Mouse (Mus musculus) frontal cortex, postnatal 36 days (tissue): ENCODE measurements at regions not wholly inside any gene's neighbourhood (a gene's known extent, or its start where the extent isn't known, plus 50 kb on each side); places are given as distances from the start of the nearest gene placed in this dataset.
A peak's percentile ranks its signal among the peaks of the same experiment; 100 is the strongest.

ENCODE experiments used
- DNase-seq, 2 experiments: peaks; one replicate each; pipeline ENCODE4 v3.0.0; 2022; ENCODE audit warnings: low spot score in 2 of 2

DNA sequence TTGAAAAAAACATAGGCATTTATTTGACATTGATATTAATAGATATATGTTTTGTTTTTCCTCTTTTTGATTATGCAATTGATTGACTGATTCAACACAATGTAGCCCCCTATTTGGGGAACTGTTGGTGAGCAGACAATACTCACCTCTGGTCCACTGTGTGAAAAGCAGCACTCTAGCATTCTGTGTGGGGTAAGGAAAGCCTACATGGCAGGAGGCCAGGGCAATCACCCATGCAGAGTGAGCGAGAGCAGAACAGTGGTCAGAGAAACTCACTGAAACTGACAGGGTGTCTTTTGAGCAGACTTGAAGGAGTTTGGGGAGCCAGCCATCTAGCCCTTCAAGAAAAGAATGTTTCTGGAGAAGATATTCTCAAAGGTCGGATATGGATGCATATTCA is 73.2 kb upstream of the Azi2 start:
- DNase-seq = no peak

DNA sequence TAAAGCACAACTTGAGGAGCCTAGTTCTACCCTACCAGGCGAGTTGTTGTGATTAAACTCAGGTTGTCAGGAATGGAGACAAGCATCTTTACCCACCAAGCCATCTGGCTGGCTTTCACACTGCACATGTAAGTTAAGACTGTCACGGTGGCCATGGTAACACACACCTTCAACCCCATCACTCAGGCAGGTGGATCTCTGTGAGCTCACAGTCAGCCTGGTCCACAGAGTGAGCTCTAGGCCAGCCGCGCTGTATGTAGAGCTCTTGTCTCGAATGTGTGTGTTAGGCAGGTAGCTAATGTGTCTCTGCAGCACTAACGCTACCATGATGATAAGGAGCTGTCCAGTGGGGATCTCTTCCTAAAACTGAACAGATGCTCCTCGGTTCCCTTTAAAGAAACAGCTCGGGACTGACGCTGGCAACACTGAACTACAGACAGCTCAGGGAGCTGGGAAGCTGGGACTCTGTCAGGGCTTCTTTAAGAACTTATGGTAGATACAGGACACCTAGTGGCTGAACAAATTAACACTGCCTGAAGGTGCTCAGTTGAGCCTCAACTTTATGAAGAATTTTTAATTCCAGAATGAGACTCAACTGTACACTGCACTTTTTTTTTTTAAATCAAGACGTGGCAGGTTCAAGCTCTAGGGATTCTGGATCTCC is 73.8 kb upstream of the Azi2 start:
- peak; percentile 15 to 37 for DNase-seq

DNA sequence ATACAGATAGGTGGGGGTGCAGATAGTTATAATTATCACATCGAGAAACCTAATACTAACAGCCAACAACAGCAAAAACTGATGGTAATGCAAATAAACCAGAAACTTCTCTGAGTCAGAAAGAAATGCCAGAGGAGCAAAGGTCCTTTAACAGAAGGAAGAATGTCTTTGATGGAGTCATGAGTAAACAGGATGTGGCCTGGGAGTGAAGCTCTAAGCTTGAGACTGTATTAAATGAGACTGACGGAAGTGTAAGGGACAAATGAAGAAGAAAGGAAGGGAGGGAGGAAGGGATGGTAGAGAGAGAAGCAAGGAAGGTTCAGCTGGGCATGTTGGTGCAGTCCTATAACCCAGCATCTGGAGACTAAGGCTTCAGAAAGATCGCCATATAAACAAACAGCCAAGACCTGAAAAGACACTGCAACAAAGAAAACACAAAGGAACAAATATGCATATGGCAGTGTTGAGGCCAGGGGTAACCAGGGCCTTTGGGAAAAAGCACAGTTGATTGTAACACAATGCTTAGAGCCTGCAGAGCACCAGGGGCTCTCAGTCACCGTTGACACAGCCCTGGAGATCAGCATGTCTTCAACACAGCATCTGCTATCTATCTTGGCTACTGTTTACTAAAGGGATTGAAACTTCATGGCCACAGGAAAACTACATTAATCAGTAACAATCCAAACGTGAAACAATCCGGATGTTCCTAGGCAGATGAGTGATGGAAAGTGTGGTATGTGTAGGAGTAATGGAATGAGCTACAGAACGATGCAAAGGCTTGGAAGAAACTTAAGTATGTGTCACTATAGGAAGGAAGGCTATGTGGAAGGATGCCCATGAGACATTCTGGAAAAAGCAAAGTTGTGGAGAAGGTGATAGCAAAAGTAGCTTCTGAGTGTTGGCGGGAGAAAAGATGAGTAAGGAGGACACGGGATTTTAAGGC is 77.9 kb upstream of the Azi2 start:
- no peak for DNase-seq

DNA sequence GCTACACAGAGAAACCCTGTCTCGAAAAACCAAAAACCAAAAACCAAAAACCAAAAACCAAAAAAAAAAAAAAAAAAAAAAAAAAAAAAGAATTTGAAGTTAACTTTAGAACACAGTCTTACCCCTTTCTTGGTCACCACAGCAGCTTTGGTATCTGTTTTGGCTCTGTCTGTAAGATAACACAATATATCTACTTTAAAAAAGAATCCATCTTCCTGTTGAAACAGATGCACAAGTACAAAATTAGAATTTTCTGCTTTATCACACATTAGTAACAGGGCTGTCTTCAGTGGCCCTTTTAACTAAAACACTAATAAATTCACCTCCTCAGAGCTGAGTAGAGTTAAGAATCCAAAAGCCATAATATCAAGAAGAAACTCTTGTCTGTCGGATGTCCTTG is 80.5 kb upstream of the Azi2 start:
- no peak for DNase-seq

DNA sequence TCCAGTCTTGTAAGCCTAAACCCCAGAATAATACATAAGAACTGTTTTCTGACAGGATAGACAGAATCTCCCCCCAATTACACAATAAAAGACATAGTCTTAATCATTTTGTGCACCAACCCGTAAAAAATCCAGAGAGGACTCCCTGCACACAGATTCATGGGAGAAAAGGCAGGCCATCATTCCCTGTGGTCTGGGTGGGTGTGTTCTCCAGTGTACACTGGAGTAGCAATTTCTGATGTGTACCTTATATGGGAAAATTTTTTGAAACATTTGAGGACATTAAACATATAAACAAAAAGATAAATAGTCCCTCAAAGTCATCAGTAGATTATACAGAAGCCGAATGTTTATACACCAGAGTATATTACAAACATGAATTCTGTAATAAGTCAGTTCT is 83.1 kb upstream of the Azi2 start:
- DNase-seq = no peak

DNA sequence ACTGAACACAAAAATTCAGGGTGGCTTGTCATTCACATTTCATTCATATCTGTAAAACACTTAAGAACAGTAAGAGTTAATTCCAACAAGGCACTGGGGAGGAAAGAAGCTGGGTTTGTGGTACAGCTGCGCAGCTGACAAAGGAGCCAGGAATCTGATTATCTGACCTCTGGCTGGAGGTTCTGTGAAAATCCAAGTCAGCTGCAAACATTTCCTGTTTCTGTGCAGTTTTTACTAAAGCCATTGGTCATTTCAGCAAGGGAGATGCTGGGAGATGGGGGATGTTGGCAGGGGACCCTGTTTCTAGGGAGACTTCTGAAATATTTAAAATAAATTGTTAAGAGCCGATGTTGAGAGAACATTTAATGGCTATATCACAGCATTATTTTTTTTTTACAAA is 83.6 kb upstream of the Azi2 start:
- no peak for DNase-seq

DNA sequence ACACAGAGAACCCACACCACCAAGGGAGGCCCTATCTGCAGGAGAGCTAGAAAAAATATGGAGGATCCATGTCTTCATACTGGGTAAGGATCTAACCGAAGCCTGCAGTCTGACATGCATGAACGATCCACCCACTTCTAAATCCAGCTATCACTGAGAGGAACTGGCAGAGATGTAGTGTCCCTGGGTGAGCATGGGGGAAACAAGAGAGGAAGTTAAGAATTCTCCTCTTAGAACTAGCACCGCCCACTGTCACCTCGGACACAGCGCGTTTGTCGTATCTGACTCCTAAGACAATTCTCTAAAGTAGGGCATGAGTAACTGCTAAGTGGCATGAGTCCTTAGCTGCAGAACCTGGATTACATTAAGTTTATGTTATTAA is 112.8 kb upstream of the Azi2 start:
- DNase-seq = no peak

DNA sequence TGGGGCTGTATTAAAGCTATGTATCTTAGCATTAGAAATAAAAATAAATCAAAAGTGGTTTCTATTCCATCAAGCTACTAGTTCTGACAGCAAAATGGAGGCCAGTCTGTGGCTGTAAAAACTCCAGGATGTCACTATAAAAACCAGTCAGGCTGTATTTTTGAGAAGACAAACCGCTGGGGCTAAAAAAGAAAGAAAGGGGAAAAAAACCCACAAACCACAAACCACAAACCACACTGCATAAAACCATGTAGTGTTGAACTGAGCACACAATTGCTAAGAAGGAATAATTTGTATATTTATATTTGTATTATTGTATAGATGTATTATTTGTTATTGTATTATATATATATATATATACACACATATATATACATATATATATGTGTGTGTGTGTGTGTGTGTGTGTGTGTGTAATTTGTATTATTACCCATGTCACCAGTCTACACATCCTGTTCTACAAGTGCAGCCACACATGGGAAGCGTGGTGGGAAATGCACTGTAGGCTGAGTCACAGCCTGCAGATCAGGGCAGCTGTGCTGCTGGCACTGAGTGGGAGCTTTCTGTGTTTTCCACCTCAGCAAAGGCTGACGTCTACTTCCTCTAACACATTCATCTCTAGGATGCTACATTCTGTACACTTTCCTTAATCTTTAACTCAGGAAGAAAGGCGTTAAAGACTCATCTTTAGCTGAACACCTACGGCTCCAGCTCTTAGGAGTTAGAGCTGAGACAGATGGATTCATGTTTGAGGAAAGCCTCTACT is 113.4 kb upstream of the Azi2 start:
- peak in 1 of 2 experiments; percentile 23 for DNase-seq

DNA sequence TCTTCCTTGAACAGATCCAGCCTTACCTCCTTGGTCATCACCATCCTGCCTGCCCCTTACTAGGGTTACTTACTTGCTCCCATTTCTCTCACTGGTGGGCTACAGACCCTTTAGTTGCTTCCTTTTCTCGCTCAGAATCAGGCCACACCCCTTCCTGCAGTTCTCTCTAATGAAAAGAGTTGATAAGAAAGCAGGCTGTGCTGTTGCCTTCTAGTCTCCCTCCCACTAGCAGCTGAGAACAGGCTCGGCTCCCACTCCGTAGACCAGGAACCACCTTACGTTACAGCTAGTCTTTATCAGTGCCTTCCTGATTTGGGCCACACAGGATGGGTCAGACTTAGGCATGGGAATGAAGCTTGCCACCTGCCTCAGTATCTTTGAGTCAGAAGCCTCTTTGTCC is 117.3 kb upstream of the Azi2 start:
- DNase-seq = no peak

DNA sequence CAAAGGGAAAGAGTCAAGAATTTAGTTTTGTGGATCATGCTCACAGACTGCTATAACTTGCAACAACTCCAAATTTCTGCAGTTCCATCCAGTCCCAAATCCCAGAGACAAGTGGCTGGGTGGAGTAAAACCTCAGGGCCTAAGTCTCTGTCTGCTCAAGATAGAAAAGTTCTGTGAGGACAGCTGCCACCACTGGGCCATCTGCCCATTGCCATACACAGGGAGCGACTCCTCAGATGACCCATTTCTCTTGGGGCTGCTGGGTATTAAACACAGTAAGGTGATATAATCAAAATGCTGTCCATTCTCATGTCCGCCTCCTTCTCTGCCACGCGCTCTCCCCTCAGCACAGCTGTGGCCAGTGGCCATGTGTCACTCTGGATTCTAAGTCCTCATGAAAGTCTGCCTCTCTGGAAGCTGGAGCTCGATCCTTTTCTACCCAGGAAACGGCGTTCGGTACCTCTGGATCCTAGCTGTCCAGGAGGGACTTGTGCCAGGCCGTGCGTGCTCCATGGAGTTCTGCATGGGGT is 132.3 kb upstream of the Azi2 start:
- DNase-seq = no peak

DNA sequence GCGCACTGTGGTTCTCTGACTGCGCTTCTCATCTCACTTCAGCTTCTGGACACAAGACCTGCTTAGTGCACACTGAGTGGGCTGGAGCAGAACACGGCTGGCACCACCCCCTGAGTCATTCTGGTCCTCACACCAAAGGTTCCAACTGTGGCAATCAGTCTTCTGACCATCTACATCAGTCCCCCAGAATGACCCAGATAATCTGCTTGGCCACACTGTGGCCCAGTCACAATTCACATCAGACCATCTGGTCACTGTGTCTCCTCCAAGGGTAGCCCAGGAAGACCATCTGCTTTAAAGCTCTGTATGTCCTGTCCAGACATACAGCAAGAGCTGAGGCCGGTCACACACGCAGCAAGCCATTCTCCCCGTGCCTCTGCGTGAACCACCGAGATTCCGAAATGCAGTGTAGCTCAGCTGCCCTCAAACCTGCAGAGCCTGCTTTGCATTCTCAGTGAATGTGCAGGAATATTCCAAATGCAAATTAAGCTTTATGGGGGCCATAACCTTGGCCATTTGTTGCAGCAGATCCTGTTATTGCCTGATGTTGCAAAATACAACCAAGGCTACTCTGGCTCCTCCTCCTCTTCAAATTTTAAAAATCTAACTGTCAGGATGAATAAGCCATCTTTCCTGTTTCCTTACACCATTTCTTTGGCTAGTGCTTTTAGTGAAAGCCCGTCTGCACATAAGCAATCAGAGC is 135.1 kb upstream of the Azi2 start:
- no peak for DNase-seq

DNA sequence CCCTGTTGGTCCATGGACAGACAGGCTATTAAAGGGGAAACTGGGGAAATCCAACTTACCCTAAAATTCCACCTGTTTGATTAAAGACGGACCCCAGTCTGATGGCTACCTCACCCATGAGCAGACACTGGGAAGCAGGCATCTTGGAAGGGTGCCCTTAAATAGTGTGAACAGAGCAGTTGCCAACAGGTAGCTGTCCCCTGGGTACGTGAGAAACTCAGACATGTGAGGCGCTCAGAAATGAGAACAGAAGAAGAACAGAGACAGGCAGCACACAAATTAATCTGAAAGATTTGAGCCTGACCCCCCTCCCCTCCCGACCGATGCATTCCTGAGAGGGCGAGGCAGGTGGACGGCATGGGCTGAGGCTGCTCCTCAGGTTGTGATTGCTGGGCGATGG is 135.7 kb upstream of the Azi2 start:
- DNase-seq = no peak

DNA sequence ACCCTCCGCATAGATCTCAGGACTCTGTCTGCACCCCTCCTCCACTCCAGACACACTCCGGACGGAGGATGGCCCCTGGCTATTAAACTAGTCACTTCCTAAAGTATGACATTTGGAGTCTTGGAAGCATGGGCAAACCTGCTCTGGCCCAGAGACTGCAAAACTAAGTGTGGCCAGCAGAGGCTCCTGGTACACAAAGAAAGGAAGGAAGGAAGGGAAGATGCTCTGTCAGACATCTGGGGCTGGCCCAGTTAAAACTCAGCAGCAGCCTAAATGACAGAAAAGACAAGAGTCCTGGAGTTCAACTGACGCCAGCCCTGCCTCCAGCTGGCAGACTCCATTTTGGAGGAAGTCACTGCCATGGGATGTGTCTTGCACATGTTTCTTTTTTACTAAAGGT is 137.3 kb upstream of the Azi2 start:
- DNase-seq = peak; percentile 31 to 42

DNA sequence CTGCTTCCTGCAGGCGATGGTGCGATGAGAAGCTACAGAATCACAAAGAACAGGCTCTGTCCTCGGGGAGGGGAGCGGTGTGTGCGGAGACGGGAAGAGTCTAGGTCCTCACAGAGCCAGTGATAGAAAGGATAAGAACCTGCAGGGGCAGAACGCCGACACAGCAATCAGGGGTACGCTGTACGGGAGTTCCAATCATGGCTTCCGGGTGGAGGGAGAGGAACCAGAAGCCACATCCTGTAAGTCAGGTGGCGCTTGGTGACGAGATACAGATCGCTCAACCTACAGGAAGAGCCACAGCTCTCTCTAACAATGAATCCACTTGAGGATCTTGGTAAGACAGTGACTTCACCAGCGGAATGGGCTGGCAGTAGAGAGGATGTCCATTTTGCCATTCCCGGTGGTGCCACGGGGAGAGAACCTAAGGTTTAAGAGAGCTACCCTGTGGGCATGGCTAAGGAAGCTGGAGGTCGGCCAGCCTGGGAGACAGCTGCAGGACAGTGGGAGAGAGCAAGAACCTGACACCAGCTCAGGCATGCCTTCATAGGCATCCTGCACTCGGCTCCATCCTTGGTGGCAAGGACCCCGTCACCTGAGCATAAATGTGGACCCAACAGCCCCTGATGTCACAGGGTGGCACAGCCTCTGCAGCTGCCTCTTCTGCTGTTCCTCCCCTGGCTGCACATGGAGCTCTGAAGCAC is 137.9 kb upstream of the Azi2 start:
- DNase-seq = no peak

DNA sequence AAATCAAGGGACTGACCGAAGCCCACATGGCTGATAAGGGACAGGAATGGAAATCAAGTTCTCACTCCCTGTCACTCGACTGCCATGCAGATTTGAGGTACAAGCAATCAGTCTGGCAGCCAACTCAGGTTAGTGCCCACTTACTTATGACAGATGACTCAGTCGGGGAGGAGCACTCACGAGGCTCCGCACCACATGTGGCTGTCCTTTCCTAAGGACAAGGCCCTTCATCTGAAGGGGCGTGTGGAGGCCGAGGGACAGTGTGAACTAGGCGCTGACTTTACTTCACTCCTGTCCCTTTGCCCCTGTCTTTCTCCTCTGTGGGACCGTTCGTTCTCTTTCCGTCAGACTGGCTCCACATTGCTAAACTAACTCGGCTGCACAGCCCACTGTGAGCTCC is 139.7 kb upstream of the Azi2 start:
- DNase-seq = no peak

DNA sequence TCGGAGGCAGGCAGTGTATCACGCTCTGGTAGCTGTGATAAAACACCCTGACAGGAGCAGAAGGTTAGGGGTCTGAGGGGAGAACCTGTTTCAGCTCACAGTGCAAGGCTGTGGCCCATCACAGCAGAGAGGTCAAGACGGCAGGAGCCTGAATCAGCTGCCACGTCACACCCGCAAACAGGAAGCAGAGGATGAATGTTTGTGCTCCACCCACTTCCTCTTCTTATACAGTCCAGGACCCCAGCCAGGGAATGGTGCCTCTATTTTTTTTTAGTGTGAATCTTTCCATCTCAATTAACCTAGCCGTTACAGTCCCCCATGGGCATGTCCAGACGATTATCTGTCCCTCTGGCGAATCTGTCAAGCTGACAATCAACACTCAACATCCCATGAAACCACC is 143.8 kb upstream of the Azi2 start:
- no peak for DNase-seq

DNA sequence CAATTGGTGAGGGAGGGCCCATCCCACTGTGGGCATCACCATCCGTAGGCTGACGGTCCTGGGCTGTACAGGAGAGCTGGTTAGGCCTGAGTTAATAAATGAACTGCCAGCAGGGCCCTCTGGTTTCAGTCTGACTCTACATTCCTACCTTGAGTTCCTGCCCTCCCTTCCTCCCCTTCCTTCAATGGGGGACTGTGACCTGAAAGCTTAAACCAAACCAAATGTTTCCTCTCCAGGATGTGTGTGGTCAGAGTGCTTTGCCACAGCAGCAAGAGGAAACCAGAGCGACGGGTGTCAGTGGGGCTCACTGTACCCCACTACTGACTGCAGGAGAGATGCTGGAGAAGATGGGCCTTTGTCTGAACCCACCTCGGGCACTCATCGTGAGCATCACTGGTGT is 147.7 kb upstream of the Azi2 start:
- no peak for DNase-seq

DNA sequence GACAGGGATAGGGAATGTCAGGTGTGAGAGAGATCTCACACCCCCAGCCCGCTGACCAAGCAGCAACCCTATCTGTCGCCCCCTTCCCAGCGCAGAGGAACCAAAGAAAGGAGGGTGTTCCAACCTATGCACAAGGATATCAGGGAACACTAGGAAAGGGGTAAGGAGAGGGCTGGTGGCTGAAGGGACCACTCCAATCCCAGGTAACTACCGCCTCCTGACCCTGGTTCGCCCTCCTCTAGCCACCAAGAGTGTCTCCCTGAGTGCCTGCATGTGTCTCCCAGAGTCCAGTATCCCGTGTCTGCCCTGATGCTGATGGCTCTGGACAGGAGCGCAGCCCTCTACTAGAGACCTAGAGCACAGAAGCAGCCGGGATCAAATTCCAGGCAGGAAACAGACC is 167.1 kb upstream of the Azi2 start:
- DNase-seq = no peak

DNA sequence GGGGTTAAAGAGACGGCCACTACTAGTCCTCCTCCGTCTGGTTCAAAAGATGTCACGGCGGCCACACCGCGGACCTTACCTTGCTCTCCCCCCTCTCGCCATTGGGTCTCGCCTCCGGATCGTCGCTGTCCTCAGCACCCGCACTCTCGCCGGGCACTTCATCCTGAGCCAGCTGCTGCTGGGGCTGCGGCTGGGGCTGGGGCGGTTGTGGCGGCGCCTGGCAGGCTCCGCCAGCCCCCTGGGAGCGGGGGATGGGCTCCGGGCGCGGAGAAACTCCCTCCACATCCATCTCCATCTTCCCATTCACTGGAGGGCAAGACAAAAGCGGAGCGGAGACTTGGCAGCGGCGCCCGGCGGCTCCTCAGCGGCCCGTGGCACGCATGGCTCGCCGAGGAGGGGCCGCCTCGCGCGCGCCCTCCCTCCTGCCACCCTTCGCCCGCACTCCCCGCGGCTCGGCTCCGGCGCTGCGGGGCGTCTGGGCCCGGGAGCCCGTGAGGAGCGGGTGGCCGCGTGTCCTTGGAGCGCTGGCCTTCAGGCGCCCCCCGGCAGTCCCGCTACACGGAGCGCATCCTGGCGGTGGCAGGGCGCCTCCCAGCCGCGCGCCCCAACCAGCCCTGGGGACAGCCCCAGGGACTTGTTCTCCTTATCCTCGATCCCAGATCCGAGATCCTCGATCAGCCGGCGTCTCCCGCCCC is 167.8 kb upstream of the Azi2 start:
- DNase-seq = peak; percentile 36 to 53

DNA sequence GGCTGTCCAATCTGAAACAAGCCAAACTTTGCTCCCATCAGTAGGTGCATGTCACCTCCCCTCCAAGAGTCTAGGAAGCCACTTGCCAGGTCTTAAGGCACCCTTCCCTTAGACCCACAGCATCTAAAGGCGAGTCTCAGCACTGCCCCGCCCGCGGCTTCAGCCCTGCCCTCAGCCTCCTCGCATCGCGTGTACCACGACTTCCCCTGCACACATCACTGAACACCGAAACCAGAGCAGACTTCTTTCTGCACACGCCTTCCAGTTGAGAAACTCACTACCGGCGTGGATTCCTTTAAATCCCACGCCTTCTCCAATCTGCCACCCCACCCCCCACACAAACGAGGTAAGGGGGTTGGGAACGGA is 168.3 kb upstream of the Azi2 start:
- DNase-seq = peak in 1 of 2 experiments; percentile 24

DNA sequence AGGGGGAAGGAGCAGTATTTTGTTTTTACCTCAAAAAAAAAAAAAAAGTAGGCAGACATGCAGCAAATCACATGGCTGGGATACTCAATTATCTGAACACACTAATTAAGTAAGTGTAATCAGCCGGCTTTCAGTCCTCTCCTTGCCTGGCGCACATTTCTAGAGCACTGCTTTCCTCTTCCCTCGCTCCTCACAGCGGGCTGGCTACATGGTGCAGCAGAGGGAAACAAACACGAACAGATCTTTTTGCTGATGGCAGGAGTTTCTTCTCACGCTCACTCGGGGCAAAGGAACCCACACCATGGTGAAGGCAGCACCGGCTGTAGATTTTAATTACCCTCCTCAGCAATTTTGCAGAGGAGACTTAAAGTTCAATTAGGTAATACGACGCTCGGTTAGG is 169.7 kb upstream of the Azi2 start:
- DNase-seq = peak in 1 of 2 experiments; percentile 6
